Mouse (Mus musculus): ENCODE measurements at regions not wholly inside any gene's neighbourhood (a gene's known extent, or its start where the extent isn't known, plus 50 kb on each side); places are given as distances from the start of the nearest gene placed in this dataset.

GRCm38 (mm10) chrX:47536130-47536529 is 356.6 kb downstream of the Smarca1 start:
- DNase-seq (ENCODE audit: low spot score in 2 of 2): no peak

- no peak for DNase-seq (ENCODE audit: low spot score in 2 of 2)
Measured at GRCm38 (mm10) chrX:47495056-47495455, 397.7 kb downstream of the Smarca1 start.

- DNase-seq (ENCODE audit: low spot score in 2 of 2): no peak
Measured at GRCm38 (mm10) chrX:47482728-47483127, 410.0 kb downstream of the Smarca1 start.

- no peak for DNase-seq (ENCODE audit: low spot score in 2 of 2)
Measured at GRCm38 (mm10) chrX:47478226-47478625, 414.5 kb downstream of the Smarca1 start.

- peak in 1 of 2 experiments; percentile 4 for DNase-seq (ENCODE audit: low spot score in 2 of 2)
Measured at GRCm38 (mm10) chrX:47466721-47467499, 425.9 kb downstream of the Smarca1 start.

GRCm38 (mm10) chrX:47461660-47462490 is 430.9 kb downstream of the Smarca1 start:
- DNase-seq (ENCODE audit: low spot score in 2 of 2): no peak
